ENCODE assay signal across 15 mouse cellular contexts in genomic region chr1:164415347-164415751, GRCm38 (mm10). TPM values are rescaled to one million over a fixed set of nuclear protein-coding genes. Genes with fewer than 3 reads are reported as not detected.
DNase-seq lines count a peak whose midpoint lies in the region; ATAC-seq and TF ChIP-seq lines count a peak whose summit lies in the region.
"Had no signal": no experiment of that assay in that cellular context is flagged by ENCODE, and none has a peak within 500 bp of the region (broad histone marks: within the 10 kb centered on the region; RNA-seq: fewer than 3 reads in every experiment).

No protein-coding gene starts in this region.

- no peak for TF ChIP-seq CTCF in kidney, postnatal 0 days (IDR thresholded peaks at IDR 0.05; ENCODE audit: low read depth)
- TF ChIP-seq CTCF in liver, embryonic 14.5 days (IDR thresholded peaks at IDR 0.05; ENCODE audit: low read depth) = no peak

- H3K4me2 ChIP-seq in kidney, postnatal 0 days (ENCODE audit: low read length) = no peak overlapping the region
- H3K4me2 ChIP-seq in liver, embryonic 14.5 days (ENCODE audit: low read depth) = no peak overlapping the region
- H3K4me2 ChIP-seq: embryonic facial prominence, embryonic 12.5 days had no signal

- no peak overlapping the region for H3K9ac ChIP-seq in kidney, postnatal 0 days (ENCODE audit: low read depth, low read length)
- no peak overlapping the region for H3K9ac ChIP-seq in liver, embryonic 14.5 days (replicated peaks)
- H3K9ac ChIP-seq: embryonic facial prominence, embryonic 12.5 days had no signal

- H3K9me3 ChIP-seq in kidney, postnatal 0 days (replicated peaks; ENCODE audit: low read length) = no peaks in the 10 kb centered on the region
- H3K9me3 ChIP-seq in liver, embryonic 14.5 days (ENCODE audit: control insufficient read depth, low read length) = no peaks in the 10 kb centered on the region
- H3K9me3 ChIP-seq: embryonic facial prominence, embryonic 12.5 days; G1E; heart, embryonic 10.5 days; limb, embryonic 10.5 days had no signal

- peaks cover 4% of the 10 kb centered on the region; the same call in 1 of the 2 replicates for H3K4me1 ChIP-seq in kidney, postnatal 0 days (replicated peaks; ENCODE audit: insufficient read depth, low read length)
- H3K4me1 ChIP-seq in liver, embryonic 14.5 days (replicated peaks; ENCODE audit: control insufficient read depth in 2 of 2, insufficient read depth in 2 of 2, low read length in 1 of 2) = peaks cover 0 to 13% of the 10 kb centered on the region in 2 experiments; a peak in 2 of 4 replicates
- H3K4me1 ChIP-seq: embryonic facial prominence, embryonic 12.5 days; limb, embryonic 10.5 days had no signal

- peak overlapping the region; percentile 77 for H3K27ac ChIP-seq in kidney, postnatal 0 days
- no peak overlapping the region for H3K27ac ChIP-seq in liver, embryonic 14.5 days
- H3K27ac ChIP-seq: embryonic facial prominence, embryonic 12.5 days; heart, embryonic 10.5 days; limb, embryonic 10.5 days had no signal

- no peak for TF ChIP-seq EP300 in liver, embryonic 14.5 days (IDR thresholded peaks at IDR 0.05; ENCODE audit: low read depth)

- no peaks in the 10 kb centered on the region for H3K27me3 ChIP-seq in kidney, postnatal 0 days (ENCODE audit: insufficient read depth, low read length)
- no peaks in the 10 kb centered on the region for H3K27me3 ChIP-seq in liver, embryonic 14.5 days (ENCODE audit: control insufficient read depth, insufficient read depth, low read length)
- H3K27me3 ChIP-seq: embryonic facial prominence, embryonic 12.5 days had no signal

- H3K4me3 ChIP-seq in kidney, postnatal 0 days (replicated peaks; ENCODE audit: low read depth, low read length) = no peak overlapping the region
- no peak overlapping the region for H3K4me3 ChIP-seq in liver, embryonic 14.5 days (ENCODE audit: insufficient read depth in 1 of 2, low read depth in 2 of 2, low read length in 2 of 2)
- H3K4me3 ChIP-seq: embryonic facial prominence, embryonic 12.5 days; heart, embryonic 10.5 days; limb, embryonic 10.5 days had no signal

- peak; percentile 75 for DNase-seq in kidney, adult 18-20 months
- peak; percentile 31 for DNase-seq in kidney, postnatal 0 days (ENCODE audit: low spot score)
- peak; percentile 24 to 37 (median 32) for DNase-seq in liver, embryonic 14.5 days (ENCODE audit: low read depth in 3 of 3, low spot score in 3 of 3)
- DNase-seq in yolk sac, embryonic 10.5 days (ENCODE audit: low spot score) = peak; percentile 79
- DNase-seq in cerebellum, postnatal 25 days = no peak
- DNase-seq in thymus, postnatal 4 days = no peak
- DNase-seq in cerebellum, adult 11 months = no peak
- DNase-seq: cerebellum, adult 11-12 months; gastrocnemius, postnatal 14 days; heart, postnatal 36 days had no signal

- peak; percentile 81 for ATAC-seq in kidney, postnatal 0 days (replicated peaks; ENCODE audit: low FRiP score, low read depth)
- peak; percentile 70 for ATAC-seq in liver, embryonic 14.5 days (ENCODE audit: insufficient read depth)
- ATAC-seq: midbrain, embryonic 16.5 days had no signal

- H3K36me3 ChIP-seq in kidney, postnatal 0 days (ENCODE audit: insufficient read depth, low read length) = no peaks in the 10 kb centered on the region
- no peaks in the 10 kb centered on the region for H3K36me3 ChIP-seq in liver, embryonic 14.5 days (replicated peaks; ENCODE audit: control insufficient read depth, insufficient read depth, low read depth)
- H3K36me3 ChIP-seq: embryonic facial prominence, embryonic 12.5 days had no signal

- 56% methylated on average over 2 of the region's 2 CpGs for WGBS in kidney, postnatal 0 days
- WGBS in liver, embryonic 14.5 days (ENCODE audit: insufficient replicate concordance) = 59% methylated on average over 2 of the region's 2 CpGs

RNA-seq across cellular contexts. Expression of gene Atp1b1, which starts 42.8 kb away (rescaled TPM):
- 720 and 731 TPM in 2 replicates for polyA plus RNA-seq in kidney, postnatal 0 days (2015; fragmentation: Nextera tagmentation; extraction: Ambion mirVana)
- polyA plus RNA-seq in liver, embryonic 14.5 days (2012; rRNA removed) = 6.6 and 7.9 TPM in 2 replicates
- polyA plus RNA-seq in liver, embryonic 14.5 days (2014; fragmentation: Nextera tagmentation; extraction: Ambion mirVana) = 6.5 and 7.6 TPM in 2 replicates
- polyA plus RNA-seq: G1E had no signal

Comparison
In these comparisons a context has a peak if more than half of its experiments do, and no peak if none do; other contexts are left out.
1. DNase-seq: peak in kidney, adult 18-20 months (single experiment), kidney, postnatal 0 days (single experiment), liver, embryonic 14.5 days (3 of 3) and yolk sac, embryonic 10.5 days (single experiment); none in cerebellum, postnatal 25 days (0 of 2), thymus, postnatal 4 days (single experiment) and cerebellum, adult 11 months (single experiment).
2. RNA of gene Atp1b1, which starts 42.8 kb away (polyA plus RNA-seq): 720 to 731 TPM in kidney, postnatal 0 days; 6.5 to 7.9 TPM in liver, embryonic 14.5 days; every median in the first group is over 10 times any median in the second.